Mouse (Mus musculus): ENCODE data around the gene Misp.

Misp gene

GRCm38 (mm10) chr10:79854801-79855541 is 34.2 kb downstream of the Misp start:
- DNase-seq (ENCODE audit: low spot score in 2 of 2): no peak

- DNase-seq (ENCODE audit: low spot score in 2 of 2): no peak
These were observed 34.9 kb downstream of the Misp start for GRCm38 (mm10) chr10:79855558-79856184.

GRCm38 (mm10) chr10:79856280-79856679 is 35.5 kb downstream of the Misp start:
- no peak for DNase-seq (ENCODE audit: low spot score in 2 of 2)

GRCm38 (mm10) chr10:79856704-79857451 is 36.1 kb downstream of the Misp start:
- DNase-seq (ENCODE audit: low spot score in 2 of 2): no peak

GRCm38 (mm10) chr10:79857452-79857811 is 36.6 kb downstream of the Misp start:
- peak in 1 of 2 experiments; percentile 53 for DNase-seq (ENCODE audit: low spot score in 2 of 2)

- no peak for DNase-seq (ENCODE audit: low spot score in 2 of 2)
These were observed 37.1 kb downstream of the Misp start for GRCm38 (mm10) chr10:79857894-79858293.

GRCm38 (mm10) chr10:79858416-79859074 is 37.8 kb downstream of the Misp start:
- DNase-seq (ENCODE audit: low spot score in 2 of 2): peak; percentile 61 to 73

- no peak for DNase-seq (ENCODE audit: low spot score in 2 of 2)
These were observed 38.3 kb downstream of the Misp start for GRCm38 (mm10) chr10:79859116-79859515.

GRCm38 (mm10) chr10:79860079-79860911 is 39.5 kb downstream of the Misp start:
- no peak for DNase-seq (ENCODE audit: low spot score in 2 of 2)

- DNase-seq (ENCODE audit: low spot score in 2 of 2): no peak
These were observed 40.6 kb downstream of the Misp start for GRCm38 (mm10) chr10:79861230-79862048.

- DNase-seq (ENCODE audit: low spot score in 2 of 2): no peak
These were observed 41.4 kb downstream of the Misp start for GRCm38 (mm10) chr10:79862049-79862788.

- no peak for DNase-seq (ENCODE audit: low spot score in 2 of 2)
These were observed 42.1 kb downstream of the Misp start for GRCm38 (mm10) chr10:79862925-79863324.

GRCm38 (mm10) chr10:79864351-79865188 is 43.8 kb downstream of the Misp start:
- no peak for DNase-seq (ENCODE audit: low spot score in 2 of 2)

GRCm38 (mm10) chr10:79865189-79865601 is 44.4 kb downstream of the Misp start:
- no peak for DNase-seq (ENCODE audit: low spot score in 2 of 2)

- DNase-seq (ENCODE audit: low spot score in 2 of 2): no peak
These were observed 45.1 kb downstream of the Misp start for GRCm38 (mm10) chr10:79865801-79866295.

- DNase-seq (ENCODE audit: low spot score in 2 of 2): no peak
These were observed 45.8 kb downstream of the Misp start for GRCm38 (mm10) chr10:79866601-79867000.

- DNase-seq (ENCODE audit: low spot score in 2 of 2): no peak
These were observed 51.1 kb downstream of the Misp start for GRCm38 (mm10) chr10:79871845-79872244.

GRCm38 (mm10) chr10:79872862-79873261 is 52.1 kb downstream of the Misp start:
- DNase-seq (ENCODE audit: low spot score in 2 of 2): no peak

- DNase-seq (ENCODE audit: low spot score in 2 of 2): no peak
These were observed 52.5 kb downstream of the Misp start for GRCm38 (mm10) chr10:79873313-79873712.

Data from frontal cortex, postnatal 14 days (tissue).